ENCODE assay signal across 23 mouse cellular contexts in genomic region chr9:100663473-100664134, GRCm38 (mm10).
DNase-seq lines count a peak whose midpoint lies in the region; ATAC-seq and TF ChIP-seq lines count a peak whose summit lies in the region.
"Had no signal": no experiment of that assay in that cellular context is flagged by ENCODE, and none has a peak within 500 bp of the region (broad histone marks: within the 10 kb centered on the region; RNA-seq: fewer than 3 reads in every experiment).

No protein-coding gene starts in this region.

- H3K4me3 ChIP-seq in stomach, embryonic 15.5 days (replicated peaks), result no peak overlapping the region
- H3K4me3 ChIP-seq in stomach, postnatal 0 days (ENCODE audit: low read depth, low read length), result no peak overlapping the region
- H3K4me3 ChIP-seq in liver, embryonic 15.5 days (replicated peaks), result no peak overlapping the region
- H3K4me3 ChIP-seq: forebrain, embryonic 13.5 days; hindbrain, embryonic 12.5 days; limb, embryonic 10.5 days; midbrain, embryonic 13.5 days had no signal

- H3K4me2 ChIP-seq in stomach, embryonic 15.5 days, result no peak overlapping the region
- no peak overlapping the region for H3K4me2 ChIP-seq in stomach, postnatal 0 days (replicated peaks; ENCODE audit: low read depth)
- H3K4me2 ChIP-seq in liver, embryonic 15.5 days, result peak overlapping the region; percentile 35; the same call in 1 of the 2 replicates
- H3K4me2 ChIP-seq: forebrain, embryonic 13.5 days; heart, embryonic 11.5 days; hindbrain, embryonic 12.5 days; midbrain, embryonic 13.5 days had no signal

- no peaks in the 10 kb centered on the region for H3K9me3 ChIP-seq in stomach, embryonic 15.5 days
- no peaks in the 10 kb centered on the region for H3K9me3 ChIP-seq in stomach, postnatal 0 days (ENCODE audit: control insufficient read depth, low read length)
- H3K9me3 ChIP-seq in liver, embryonic 15.5 days (replicated peaks), result no peaks in the 10 kb centered on the region
- H3K9me3 ChIP-seq: forebrain, embryonic 13.5 days; hindbrain, embryonic 12.5 days; limb, embryonic 10.5 days had no signal

- no peak for TF ChIP-seq CTCF in stomach, postnatal 0 days (IDR thresholded peaks at IDR 0.05; ENCODE audit: low read depth)

- TF ChIP-seq EP300 in stomach, postnatal 0 days (optimal IDR thresholded peaks at IDR 0.05), result no peak

- no peak overlapping the region for H3K27ac ChIP-seq in stomach, embryonic 15.5 days
- no peak overlapping the region for H3K27ac ChIP-seq in stomach, postnatal 0 days (replicated peaks)
- peak overlapping the region; percentile 67 for H3K27ac ChIP-seq in liver, embryonic 15.5 days (replicated peaks)
- H3K27ac ChIP-seq: forebrain, embryonic 13.5 days; hindbrain, embryonic 12.5 days; kidney, postnatal 0 days; limb, embryonic 10.5 days; macrophage; midbrain, embryonic 13.5 days had no signal

- no peak for DNase-seq in stomach, postnatal 0 days (ENCODE audit: low spot score)
- DNase-seq in adipocyte (ENCODE audit: low spot score), result no peak
- DNase-seq in right cerebral cortex, postnatal 25 days, result no peak
- no peak for DNase-seq in ovary, adult 18-20 months (ENCODE audit: low spot score)
- no peak for DNase-seq in adrenal gland, postnatal 14 days
- DNase-seq: adrenal gland, adult 8-10 months; cerebellum, adult 11-12 months; cerebellum, postnatal 10 days; kidney, adult 2 months; right cerebral cortex, postnatal 14 days; spleen, adult 18-20 months; thymus, postnatal 14 days had no signal

- ATAC-seq in stomach, embryonic 15.5 days (ENCODE audit: insufficient read depth, low FRiP score, low read depth), result peak; percentile 66; the same call in 1 of the 2 replicates
- ATAC-seq in stomach, postnatal 0 days (ENCODE audit: low FRiP score, low TSS enrichment), result no peak
- peak; percentile 96 for ATAC-seq in erythroid progenitor cell, adult 5-6 weeks (replicated peaks; ENCODE audit: low FRiP score, poor library complexity, severe bottlenecking)
- peak; percentile 98 for ATAC-seq in liver, embryonic 15.5 days (ENCODE audit: insufficient read depth)
- ATAC-seq: forebrain, embryonic 13.5 days; lung, postnatal 0 days; midbrain, embryonic 13.5 days had no signal

- H3K4me1 ChIP-seq in stomach, embryonic 15.5 days, result no peaks in the 10 kb centered on the region
- H3K4me1 ChIP-seq in stomach, postnatal 0 days (replicated peaks; ENCODE audit: control insufficient read depth, insufficient read depth), result no peaks in the 10 kb centered on the region
- peaks cover 16% of the 10 kb centered on the region for H3K4me1 ChIP-seq in liver, embryonic 15.5 days (replicated peaks)
- H3K4me1 ChIP-seq: forebrain, embryonic 13.5 days; hindbrain, embryonic 12.5 days; limb, embryonic 10.5 days; midbrain, embryonic 13.5 days had no signal

- 87% methylated on average over 4 of the region's 4 CpGs for WGBS in stomach, embryonic 15.5 days
- 82% methylated on average over 4 of the region's 4 CpGs for WGBS in stomach, postnatal 0 days
- 48% methylated on average over 4 of the region's 4 CpGs for WGBS in liver, embryonic 15.5 days (ENCODE audit: insufficient replicate concordance)

- no peaks in the 10 kb centered on the region for H3K36me3 ChIP-seq in stomach, embryonic 15.5 days
- H3K36me3 ChIP-seq in stomach, postnatal 0 days (ENCODE audit: control insufficient read depth, insufficient read depth, low read length), result no peaks in the 10 kb centered on the region
- H3K36me3 ChIP-seq in liver, embryonic 15.5 days (replicated peaks), result 0 out of 2 replicates have a peak, but pooled peaks cover 4% of the 10 kb centered on the region
- H3K36me3 ChIP-seq: midbrain, embryonic 13.5 days had no signal

- no peak overlapping the region for H3K9ac ChIP-seq in stomach, embryonic 15.5 days
- no peak overlapping the region for H3K9ac ChIP-seq in stomach, postnatal 0 days (ENCODE audit: low read length)
- H3K9ac ChIP-seq in liver, embryonic 15.5 days, result no peak overlapping the region
- H3K9ac ChIP-seq: forebrain, embryonic 13.5 days; hindbrain, embryonic 12.5 days; midbrain, embryonic 13.5 days had no signal

- no peaks in the 10 kb centered on the region for H3K27me3 ChIP-seq in stomach, embryonic 15.5 days (replicated peaks)
- H3K27me3 ChIP-seq in stomach, postnatal 0 days (ENCODE audit: control insufficient read depth, insufficient read depth, low read length), result no peaks in the 10 kb centered on the region
- no peaks in the 10 kb centered on the region for H3K27me3 ChIP-seq in liver, embryonic 15.5 days
- H3K27me3 ChIP-seq: forebrain, embryonic 13.5 days; hindbrain, embryonic 12.5 days; midbrain, embryonic 13.5 days had no signal
